In the genomic region with DNA sequence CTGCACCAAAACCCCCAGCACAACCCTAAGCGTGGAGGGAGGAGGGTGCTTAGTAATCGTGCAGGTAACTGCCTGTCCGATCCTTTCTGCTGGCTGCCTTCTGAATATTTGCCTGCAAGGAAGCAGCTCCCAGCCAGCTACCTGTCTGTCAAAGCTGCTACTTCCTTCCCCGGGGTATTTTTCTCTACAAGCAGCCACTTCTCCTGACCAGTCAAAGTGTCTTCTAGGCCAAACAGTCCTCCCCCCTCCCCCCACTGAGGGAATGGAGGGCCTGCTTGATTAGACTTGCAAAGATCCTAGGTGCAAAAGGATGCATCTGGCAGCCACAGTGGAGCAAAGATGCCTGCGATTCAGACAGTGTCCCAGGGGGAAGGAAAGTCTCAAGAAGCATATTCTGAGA, we compare ENCODE assay signal across 10 mouse cellular contexts. TPM values are rescaled to one million over a fixed set of nuclear protein-coding genes. Genes with fewer than 3 reads are reported as not detected.
DNase-seq lines count a peak whose midpoint lies in the region; ATAC-seq lines count a peak whose summit lies in the region.
"Had no signal": no experiment of that assay in that cellular context is flagged by ENCODE, and none has a peak within 500 bp of the region (broad histone marks: within the 10 kb centered on the region; RNA-seq: fewer than 3 reads in every experiment).

No protein-coding gene starts in this region.

- no peak overlapping the region for H3K4me2 ChIP-seq in heart, embryonic 12.5 days
- peak overlapping the region; percentile 8; the same call in 1 of the 2 replicates for H3K4me2 ChIP-seq in forebrain, embryonic 15.5 days (replicated peaks)
- H3K4me2 ChIP-seq in midbrain, embryonic 11.5 days, result peak overlapping the region; percentile 16
- H3K4me2 ChIP-seq: liver, embryonic 15.5 days had no signal

- H3K9ac ChIP-seq in heart, embryonic 12.5 days, result 0 out of 2 replicates have a peak overlapping the region, but pooled peaks have one; percentile 1
- H3K9ac ChIP-seq in forebrain, embryonic 15.5 days (replicated peaks), result no peak overlapping the region
- peak overlapping the region; percentile 34 for H3K9ac ChIP-seq in midbrain, embryonic 11.5 days (ENCODE audit: low read length)
- H3K9ac ChIP-seq: liver, embryonic 15.5 days had no signal

- no peaks in the 10 kb centered on the region for H3K36me3 ChIP-seq in heart, embryonic 12.5 days
- H3K36me3 ChIP-seq in forebrain, embryonic 15.5 days, result no peaks in the 10 kb centered on the region
- H3K36me3 ChIP-seq in midbrain, embryonic 11.5 days (ENCODE audit: control insufficient read depth, insufficient read depth, low read length), result peaks cover 7% of the 10 kb centered on the region
- H3K36me3 ChIP-seq: liver, embryonic 15.5 days had no signal

- peaks cover 34% of the 10 kb centered on the region for H3K4me1 ChIP-seq in heart, embryonic 12.5 days (replicated peaks)
- H3K4me1 ChIP-seq in forebrain, embryonic 15.5 days, result peaks cover 67% of the 10 kb centered on the region
- peaks cover 68% of the 10 kb centered on the region for H3K4me1 ChIP-seq in midbrain, embryonic 11.5 days (ENCODE audit: control insufficient read depth, insufficient read depth, low read length)
- H3K4me1 ChIP-seq: liver, embryonic 15.5 days had no signal

- H3K9me3 ChIP-seq in heart, embryonic 12.5 days (replicated peaks), result no peaks in the 10 kb centered on the region
- no peaks in the 10 kb centered on the region for H3K9me3 ChIP-seq in forebrain, embryonic 15.5 days
- no peaks in the 10 kb centered on the region for H3K9me3 ChIP-seq in midbrain, embryonic 11.5 days (ENCODE audit: control insufficient read depth, low read length)
- H3K9me3 ChIP-seq: liver, embryonic 15.5 days had no signal

- intact Hi-C loops in left cerebral cortex, postnatal 14 days (cut with DNase I), result no loop called here

- 11% methylated on average over 5 of the region's 5 CpGs for WGBS in heart, embryonic 12.5 days
- 14% methylated on average over 5 of the region's 5 CpGs for WGBS in forebrain, embryonic 15.5 days
- WGBS in midbrain, embryonic 11.5 days, result 36% methylated on average over 5 of the region's 5 CpGs

- no peak for ATAC-seq in heart, embryonic 12.5 days (ENCODE audit: insufficient number of reproducible peaks, low FRiP score)
- peak; percentile 49 for ATAC-seq in forebrain, embryonic 15.5 days (replicated peaks)
- ATAC-seq in midbrain, embryonic 11.5 days (ENCODE audit: low FRiP score), result peak; percentile 49

- no peak overlapping the region for H3K4me3 ChIP-seq in heart, embryonic 12.5 days
- no peak overlapping the region for H3K4me3 ChIP-seq in forebrain, embryonic 15.5 days
- H3K4me3 ChIP-seq in midbrain, embryonic 11.5 days (ENCODE audit: low read depth, low read length), result no peak overlapping the region
- H3K4me3 ChIP-seq: liver, embryonic 15.5 days had no signal

- no peak overlapping the region for H3K27ac ChIP-seq in heart, embryonic 12.5 days (ENCODE audit: poor library complexity, severe bottlenecking)
- peak overlapping the region; percentile 72 for H3K27ac ChIP-seq in forebrain, embryonic 15.5 days (replicated peaks)
- peak overlapping the region; percentile 26; the same call in 1 of the 2 replicates for H3K27ac ChIP-seq in midbrain, embryonic 11.5 days (ENCODE audit: low read depth, low read length)
- H3K27ac ChIP-seq: liver, embryonic 15.5 days had no signal

- no peaks in the 10 kb centered on the region for H3K27me3 ChIP-seq in heart, embryonic 12.5 days (replicated peaks)
- H3K27me3 ChIP-seq in forebrain, embryonic 15.5 days, result no peaks in the 10 kb centered on the region
- no peaks in the 10 kb centered on the region for H3K27me3 ChIP-seq in midbrain, embryonic 11.5 days (ENCODE audit: control insufficient read depth, insufficient read depth, low read length)

- DNase-seq in heart, postnatal 4 days, result no peak
- DNase-seq in cerebellum, postnatal 10 days, result peak; percentile 72 to 78
- DNase-seq in midbrain, embryonic 11.5 days (ENCODE audit: low spot score, missing footprints), result no peak
- DNase-seq in embryo, embryonic 11 days, result no peak
- DNase-seq in right cerebral cortex, postnatal 36 days (ENCODE audit: low spot score in 2 of 2), result no peak
- DNase-seq in left cerebral cortex, postnatal 14 days (ENCODE audit: low spot score in 2 of 2), result no peak
- DNase-seq: kidney, postnatal 10 days had no signal

RNA-seq across cellular contexts. Expression of a gene that starts 7.9 kb away (rescaled TPM):
- polyA plus RNA-seq in heart, embryonic 12.5 days (2016; fragmentation: Nextera tagmentation; extraction: Ambion mirVana), result 7.9 and 9.3 TPM in 2 replicates
- 1 to 10 TPM; 8.8 to 9.3 TPM for total RNA-seq in heart, postnatal 4 days (2021)
- polyA plus RNA-seq in forebrain, embryonic 15.5 days (2015; fragmentation: Nextera tagmentation; extraction: Ambion mirVana), result 15.3 and 16.9 TPM in 2 replicates
- polyA plus RNA-seq in midbrain, embryonic 11.5 days (2014; fragmentation: Nextera tagmentation; extraction: Ambion mirVana), result 37.8 and 44.7 TPM in 2 replicates
- total RNA-seq in left cerebral cortex, postnatal 14 days (2021), result 10 to 100 TPM; 19.5 to 23.9 TPM

Comparison
In these comparisons a context has a peak if more than half of its experiments do, and no peak if none do; other contexts are left out.
1. DNase-seq: peak in cerebellum, postnatal 10 days (2 of 2); none in heart, postnatal 4 days (single experiment), midbrain, embryonic 11.5 days (single experiment), embryo, embryonic 11 days (single experiment), right cerebral cortex, postnatal 36 days (0 of 2) and left cerebral cortex, postnatal 14 days (0 of 2).